Comparison of ENCODE assay signal across 31 mouse cellular contexts in the genomic region with DNA sequence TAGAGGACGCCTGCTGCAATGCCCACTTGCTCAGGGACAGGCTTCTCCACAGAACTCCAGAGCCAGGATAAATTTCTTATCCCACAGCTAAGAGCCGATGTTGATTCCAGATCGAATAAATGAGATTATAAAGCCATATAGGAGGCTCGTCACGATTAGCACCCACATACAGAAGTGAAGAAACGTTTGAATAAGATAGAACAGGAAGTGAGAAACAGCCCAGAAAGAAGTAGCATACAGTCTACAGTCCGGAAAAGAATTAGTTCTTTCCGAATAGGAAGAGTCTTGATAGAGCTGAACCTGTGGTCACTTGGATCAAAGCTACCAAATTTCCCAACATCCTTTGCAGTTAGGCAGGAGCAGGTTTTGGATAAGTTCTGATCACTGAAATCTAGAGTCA.
"Had no signal": no experiment of that assay in that cellular context is flagged by ENCODE, and none has a peak within 500 bp of the region (broad histone marks: within the 10 kb centered on the region; RNA-seq: fewer than 3 reads in every experiment).

No protein-coding gene starts in this region.

- H3K9ac ChIP-seq: limb, embryonic 12.5 days; limb, embryonic 13.5 days; limb, embryonic 15.5 days; liver, embryonic 12.5 days; liver, embryonic 13.5 days; liver, embryonic 14.5 days; liver, embryonic 15.5 days; liver, postnatal 0 days; lung, embryonic 15.5 days; midbrain, embryonic 12.5 days; midbrain, embryonic 13.5 days; midbrain, embryonic 15.5 days; neural tube, embryonic 12.5 days had no signal

- H3K4me3 ChIP-seq: left cerebral cortex, adult 2 months; limb, embryonic 10.5 days; limb, embryonic 12.5 days; limb, embryonic 13.5 days; limb, embryonic 15.5 days; liver, embryonic 12.5 days; liver, embryonic 13.5 days; liver, embryonic 15.5 days; lung, embryonic 15.5 days; midbrain, embryonic 10.5 days; midbrain, embryonic 12.5 days; midbrain, embryonic 13.5 days; midbrain, embryonic 15.5 days; myocyte; neural tube, embryonic 12.5 days had no signal

- H3K27me3 ChIP-seq: limb, embryonic 13.5 days; liver, embryonic 13.5 days; lung, embryonic 15.5 days; midbrain, embryonic 12.5 days; midbrain, embryonic 13.5 days; midbrain, embryonic 15.5 days; neural tube, embryonic 12.5 days had no signal

- H3K36me3 ChIP-seq: limb, embryonic 10.5 days; limb, embryonic 12.5 days; limb, embryonic 13.5 days; limb, embryonic 15.5 days; liver, embryonic 12.5 days; liver, embryonic 13.5 days; liver, embryonic 15.5 days; lung, embryonic 15.5 days; midbrain, embryonic 10.5 days; midbrain, embryonic 12.5 days; midbrain, embryonic 13.5 days; midbrain, embryonic 15.5 days; neural tube, embryonic 12.5 days had no signal

- H3K4me1 ChIP-seq: liver, embryonic 12.5 days; liver, embryonic 13.5 days; liver, embryonic 15.5 days; midbrain, embryonic 13.5 days; midbrain, embryonic 15.5 days had no signal

- H3K9me3 ChIP-seq: limb, embryonic 10.5 days; limb, embryonic 12.5 days; limb, embryonic 13.5 days; limb, embryonic 15.5 days; liver, embryonic 12.5 days; liver, embryonic 13.5 days; liver, embryonic 15.5 days; lung, embryonic 15.5 days; megakaryocyte, embryonic 14.5 days; midbrain, embryonic 10.5 days; midbrain, embryonic 12.5 days; midbrain, embryonic 13.5 days; midbrain, embryonic 15.5 days; neural tube, embryonic 12.5 days had no signal

- DNase-seq: left cerebral cortex, postnatal 4 days; liver; liver, embryonic 13.5 days; liver, postnatal 0 days; lung, adult 18-20 months; lung, adult 2 months; lung, postnatal 10 days; lung, postnatal 36 days; lung, postnatal 4 days; midbrain, embryonic 14.5 days had no signal

- H3K27ac ChIP-seq: left cerebral cortex, adult 2 months; limb, embryonic 12.5 days; limb, embryonic 13.5 days; limb, embryonic 15.5 days; liver, embryonic 12.5 days; liver, embryonic 13.5 days; liver, embryonic 14.5 days; liver, embryonic 15.5 days; lung, embryonic 15.5 days; macrophage; midbrain, embryonic 10.5 days; midbrain, embryonic 12.5 days; midbrain, embryonic 13.5 days; midbrain, embryonic 15.5 days; neural tube, embryonic 12.5 days had no signal

- ATAC-seq: liver, embryonic 12.5 days; liver, postnatal 0 days; lung, postnatal 0 days; midbrain, embryonic 13.5 days; midbrain, embryonic 15.5 days; midbrain, embryonic 16.5 days had no signal

- H3K4me2 ChIP-seq: limb, embryonic 12.5 days; limb, embryonic 13.5 days; limb, embryonic 15.5 days; liver, embryonic 11.5 days; liver, embryonic 12.5 days; liver, embryonic 13.5 days; liver, embryonic 15.5 days; lung, embryonic 15.5 days; midbrain, embryonic 11.5 days; midbrain, embryonic 12.5 days; midbrain, embryonic 13.5 days; midbrain, embryonic 15.5 days; neural tube, embryonic 12.5 days had no signal
